Mouse (Mus musculus): Measurements from ENCODE around the gene Olfr1216. TPM values are rescaled to one million over a fixed set of nuclear protein-coding genes. Genes with fewer than 3 reads are reported as not detected.
"Not testable (repeated sequence)": the region's sequence is repeated elsewhere in the genome, so short reads cannot be mapped to it uniquely, and the experiment has no call there.

The Olfr1216 gene
- polyA plus RNA-seq (2015; fragmentation: Nextera tagmentation; extraction: Ambion mirVana), result not detected in 2 replicates

DNA sequence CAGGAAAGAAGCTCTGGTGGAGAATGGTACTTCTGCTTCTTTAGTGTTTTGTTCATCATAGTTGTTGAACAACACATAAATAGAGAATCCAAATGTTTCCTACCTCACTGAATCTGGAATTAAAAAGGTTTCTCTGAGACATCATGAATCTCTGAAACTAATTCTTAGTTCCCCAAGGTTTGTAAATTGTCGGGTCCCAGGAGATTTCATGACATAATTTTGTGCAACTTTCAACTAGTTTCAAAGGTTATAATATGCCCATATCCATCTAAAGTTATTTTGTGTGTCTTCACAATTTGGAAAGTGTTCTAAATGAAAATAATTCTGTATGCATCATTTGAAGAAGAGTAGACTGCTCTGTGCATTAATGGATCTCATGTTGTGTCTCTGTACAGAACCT lies at the start of gene Olfr1216:
Gene Olfr1216 (minus strand): TSS at position 101 of the 400 bp plus-strand sequence.
- Histone ChIP-seq H3K36me3 (no peaks in the 10 kb centered on the region), H3K27ac (no peak within 1 kb of the TSS), H3K4me1 (no peaks in the 10 kb centered on the region), H3K27me3 (no peaks in the 10 kb centered on the region), H3K9me3 (no peaks in the 10 kb centered on the region), H3K4me3 (no peak within 1 kb of the TSS), H3K9ac (no peak within 1 kb of the TSS), H3K4me2 (replicated peaks) (no peak within 1 kb of the TSS)
- WGBS, result 82% methylated on average over 1 of the region's 1 CpGs
- no peak for ATAC-seq (ENCODE audit: low FRiP score, low read depth)

DNA sequence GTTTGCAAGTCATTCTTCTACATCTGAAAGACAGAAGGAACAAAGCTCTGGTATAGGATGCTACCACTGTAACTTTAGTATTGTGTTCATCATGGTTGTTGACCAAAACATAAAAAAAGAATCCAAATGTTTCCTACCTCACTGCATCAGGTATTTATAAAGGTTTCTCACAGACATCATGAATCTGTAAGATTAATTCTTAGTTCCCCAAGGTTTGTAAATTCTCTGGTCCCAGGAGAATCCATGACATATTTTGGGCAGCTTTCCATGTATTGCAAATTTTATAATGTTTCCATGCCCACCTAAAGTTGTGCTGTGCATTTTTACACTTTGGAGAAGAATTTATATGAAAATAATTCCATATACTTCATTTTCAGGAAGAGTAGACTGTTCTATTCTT lies 42.9 kb upstream of the Olfr1216 start, which contains the start of gene Olfr1218:
Gene Olfr1218 (minus strand): TSS at position 101 of the 400 bp plus-strand sequence.
- no peak within 1 kb of the TSS for H3K9ac ChIP-seq
- no peaks in the 10 kb centered on the region for H3K4me1 ChIP-seq
- H3K4me3 ChIP-seq, result no peak within 1 kb of the TSS
- ATAC-seq (ENCODE audit: low FRiP score, low read depth), result no peak
- H3K27me3 ChIP-seq, result no peaks in the 10 kb centered on the region
- H3K36me3 ChIP-seq, result no peaks in the 10 kb centered on the region
- no peak within 1 kb of the TSS for H3K4me2 ChIP-seq (replicated peaks)
- H3K9me3 ChIP-seq, result no peaks in the 10 kb centered on the region
- no peak within 1 kb of the TSS for H3K27ac ChIP-seq

DNA sequence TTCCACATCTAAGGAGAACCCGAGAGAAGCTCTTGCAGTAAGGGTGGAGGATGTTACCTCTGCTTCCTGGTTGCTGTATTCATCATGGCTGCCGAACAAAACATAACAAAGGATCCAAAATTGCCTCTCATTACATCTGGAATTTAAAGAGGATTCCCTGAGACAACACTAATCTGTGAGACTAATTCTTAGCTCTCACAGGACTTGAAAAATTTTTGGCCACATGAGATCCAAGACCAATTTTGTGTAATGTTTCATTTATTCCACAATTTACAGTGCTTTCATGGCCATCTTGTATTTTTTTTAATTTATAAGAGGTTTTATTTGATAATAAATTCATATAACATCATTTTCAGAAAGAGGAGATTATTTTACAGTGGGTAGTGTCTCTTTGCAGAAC lies 13.8 kb upstream of the Olfr1216 start, which contains the start of gene Olfr1217:
Gene Olfr1217 (minus strand): TSS at position 101 of the 400 bp plus-strand sequence.
- Histone ChIP-seq H3K9me3 (no peaks in the 10 kb centered on the region), H3K4me3 (no peak within 1 kb of the TSS), H3K27me3 (no peaks in the 10 kb centered on the region), H3K27ac (no peak within 1 kb of the TSS), H3K9ac (no peak within 1 kb of the TSS), H3K36me3 (no peaks in the 10 kb centered on the region), H3K4me1 (no peaks in the 10 kb centered on the region), H3K4me2 (replicated peaks) (no peak within 1 kb of the TSS)
- no peak for ATAC-seq (ENCODE audit: low FRiP score, low read depth)
- WGBS, result 79% methylated on average over 2 of the region's 2 CpGs

DNA sequence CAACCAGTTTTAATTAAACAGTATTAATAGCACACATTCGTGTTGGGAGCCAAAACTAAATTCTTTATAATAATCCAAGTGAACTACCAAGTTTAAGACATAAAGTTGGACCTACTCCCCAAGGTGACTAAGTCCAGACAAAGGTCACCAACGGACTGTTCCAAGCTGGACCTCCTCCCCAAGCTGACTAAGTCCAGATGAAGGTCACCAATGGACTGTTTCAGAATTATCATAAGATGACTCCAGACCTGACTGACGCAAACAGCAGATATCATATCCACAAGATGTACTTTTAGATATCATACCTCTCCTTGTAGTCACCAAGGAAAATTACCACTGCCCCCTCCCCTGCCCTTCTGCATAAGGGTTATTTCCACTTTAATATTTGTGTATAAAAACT lies 3.3 kb upstream of the Olfr1216 start:
- not testable (repeated sequence) for H3K9ac ChIP-seq
- 82% methylated on average over 3 of the region's 3 CpGs for WGBS

DNA sequence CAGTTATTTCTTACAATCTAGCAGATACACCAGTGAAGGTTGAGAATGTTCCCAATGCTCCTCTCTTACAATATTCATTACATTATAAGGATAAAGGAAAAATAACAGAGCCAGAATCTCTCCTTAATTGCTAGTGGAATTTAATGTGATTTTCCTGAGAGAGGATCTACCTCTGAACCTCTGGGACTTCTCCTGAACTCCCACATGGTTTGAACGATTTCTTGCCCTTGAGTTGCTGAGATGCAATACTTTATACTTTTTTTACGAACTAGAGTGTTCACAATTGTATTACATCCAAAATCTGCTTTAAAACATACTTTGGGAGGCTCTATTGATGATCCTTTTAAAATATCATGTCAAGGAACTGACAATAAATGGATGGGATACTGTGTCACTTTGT lies 11.3 kb downstream of the Olfr1216 start, which contains the start of gene Olfr1215:
Gene Olfr1215 (minus strand): TSS at position 101 of the 400 bp plus-strand sequence.
- no peak within 1 kb of the TSS for H3K4me2 ChIP-seq (replicated peaks)
- no peak for ATAC-seq (ENCODE audit: low FRiP score, low read depth)
- no peaks in the 10 kb centered on the region for H3K9me3 ChIP-seq
- no peaks in the 10 kb centered on the region for H3K36me3 ChIP-seq
- no peak within 1 kb of the TSS for H3K4me3 ChIP-seq
- H3K27ac ChIP-seq, result no peak within 1 kb of the TSS
- WGBS, result 79% methylated on average over 2 of the region's 2 CpGs
- no peaks in the 10 kb centered on the region for H3K4me1 ChIP-seq
- H3K27me3 ChIP-seq, result no peaks in the 10 kb centered on the region
- H3K9ac ChIP-seq, result no peak within 1 kb of the TSS

More for the DNA sequence above, 3.3 kb upstream of the Olfr1216 start:
- not testable (repeated sequence) for H3K27ac ChIP-seq; H3K4me2 ChIP-seq (replicated peaks); H3K9me3 ChIP-seq; H3K27me3 ChIP-seq; H3K4me1 ChIP-seq; ATAC-seq (ENCODE audit: low FRiP score, low read depth); H3K4me3 ChIP-seq; H3K36me3 ChIP-seq

DNA sequence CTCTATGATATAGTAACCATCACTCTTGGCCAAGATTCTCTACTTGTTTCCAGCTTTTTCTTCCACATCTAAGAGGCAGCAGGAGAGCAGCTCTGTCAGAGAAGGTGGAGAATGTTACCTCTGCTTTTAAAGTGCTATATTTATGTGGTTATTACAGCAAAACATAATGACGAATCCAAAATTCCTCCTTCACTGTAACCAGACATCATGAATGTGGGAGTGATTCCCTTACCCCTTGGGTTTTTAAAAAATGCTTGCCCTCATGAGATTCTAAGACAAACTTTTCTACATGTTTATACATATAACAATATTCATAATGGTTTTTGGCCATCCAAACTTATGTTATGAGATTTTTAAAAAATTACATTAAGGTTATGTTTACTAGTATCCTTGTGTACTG lies 25.6 kb downstream of the Olfr1216 start, which contains the start of gene Olfr1214:
Gene Olfr1214 (minus strand): TSS at position 101 of the 400 bp plus-strand sequence.
- Histone ChIP-seq H3K4me3 (no peak within 1 kb of the TSS), H3K27me3 (no peaks in the 10 kb centered on the region), H3K36me3 (no peaks in the 10 kb centered on the region), H3K9me3 (no peaks in the 10 kb centered on the region), H3K4me2 (replicated peaks) (no peak within 1 kb of the TSS), H3K27ac (no peak within 1 kb of the TSS), H3K4me1 (no peaks in the 10 kb centered on the region), H3K9ac (no peak within 1 kb of the TSS)
- no peak for ATAC-seq (ENCODE audit: low FRiP score, low read depth)
- WGBS, result 80% methylated on average over 1 of the region's 1 CpGs

DNA sequence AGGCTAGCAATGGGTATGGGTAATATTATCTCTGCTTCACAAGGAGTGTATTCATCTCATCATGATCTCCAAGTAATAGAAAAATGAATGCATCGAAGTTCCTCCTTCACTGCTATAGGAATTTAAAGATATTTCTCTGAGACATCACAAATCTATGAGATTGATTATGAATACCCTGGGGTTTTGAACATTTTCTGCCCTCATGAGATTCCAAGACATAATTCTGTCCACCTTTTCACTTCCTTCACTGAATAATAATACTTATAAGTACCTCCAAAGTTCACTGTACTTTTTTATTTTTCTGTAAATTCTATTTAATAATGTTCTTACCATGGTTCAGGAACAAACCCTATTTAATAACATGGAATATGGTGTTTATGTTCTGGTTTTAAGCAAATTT lies 38.0 kb downstream of the Olfr1216 start, which contains the start of gene Gm13762:
Gene Gm13762 (minus strand): TSS at position 101 of the 400 bp plus-strand sequence.
- no peak within 1 kb of the TSS for H3K4me2 ChIP-seq (replicated peaks)
- no peaks in the 10 kb centered on the region for H3K4me1 ChIP-seq
- no peaks in the 10 kb centered on the region for H3K9me3 ChIP-seq
- no peaks in the 10 kb centered on the region for H3K36me3 ChIP-seq
- 77% methylated on average over 1 of the region's 1 CpGs for WGBS
- no peaks in the 10 kb centered on the region for H3K27me3 ChIP-seq
- no peak for ATAC-seq (ENCODE audit: low FRiP score, low read depth)
- no peak within 1 kb of the TSS for H3K27ac ChIP-seq
- no peak within 1 kb of the TSS for H3K4me3 ChIP-seq
- no peak within 1 kb of the TSS for H3K9ac ChIP-seq

Other genes starting within 250 kb of the Olfr1216 start
- not detected in 2 replicates for gene Olfr1200, start 247.9 kb downstream of the Olfr1216 start, polyA plus RNA-seq (2015; fragmentation: Nextera tagmentation; extraction: Ambion mirVana)
- gene Olfr1201, start 225.3 kb downstream of the Olfr1216 start, polyA plus RNA-seq (2015; fragmentation: Nextera tagmentation; extraction: Ambion mirVana), result not detected in 2 replicates
- 0.04 TPM in 1 of 2 replicates, not detected in the other for gene Olfr1202, start 203.8 kb downstream of the Olfr1216 start, polyA plus RNA-seq (2015; fragmentation: Nextera tagmentation; extraction: Ambion mirVana)
- not detected in 2 replicates for gene Olfr1205, start 188.6 kb downstream of the Olfr1216 start, polyA plus RNA-seq (2015; fragmentation: Nextera tagmentation; extraction: Ambion mirVana)
- gene Olfr1204, start 169.0 kb downstream of the Olfr1216 start, polyA plus RNA-seq (2015; fragmentation: Nextera tagmentation; extraction: Ambion mirVana), result not detected in 2 replicates
- not detected in 2 replicates for gene Olfr1206, start 155.1 kb downstream of the Olfr1216 start, polyA plus RNA-seq (2015; fragmentation: Nextera tagmentation; extraction: Ambion mirVana)
- not detected in 2 replicates for gene Olfr1208, start 116.0 kb downstream of the Olfr1216 start, polyA plus RNA-seq (2015; fragmentation: Nextera tagmentation; extraction: Ambion mirVana)
- not detected in 2 replicates for gene Olfr1209, start 103.2 kb downstream of the Olfr1216 start, polyA plus RNA-seq (2015; fragmentation: Nextera tagmentation; extraction: Ambion mirVana)
- gene Olfr1211, start 80.2 kb downstream of the Olfr1216 start, polyA plus RNA-seq (2015; fragmentation: Nextera tagmentation; extraction: Ambion mirVana), result not detected in 2 replicates
- gene Olfr1212, start 64.4 kb downstream of the Olfr1216 start, polyA plus RNA-seq (2015; fragmentation: Nextera tagmentation; extraction: Ambion mirVana), result not detected in 2 replicates
- gene Gm13762, start 38.1 kb downstream of the Olfr1216 start, polyA plus RNA-seq (2015; fragmentation: Nextera tagmentation; extraction: Ambion mirVana), result not detected in 2 replicates
- not detected in 2 replicates for gene Olfr1214, start 25.7 kb downstream of the Olfr1216 start, polyA plus RNA-seq (2015; fragmentation: Nextera tagmentation; extraction: Ambion mirVana)
- gene Olfr1215, start 11.4 kb downstream of the Olfr1216 start, polyA plus RNA-seq (2015; fragmentation: Nextera tagmentation; extraction: Ambion mirVana), result not detected in 2 replicates
- not detected in 2 replicates for gene Olfr1217, start 13.7 kb upstream of the Olfr1216 start, polyA plus RNA-seq (2015; fragmentation: Nextera tagmentation; extraction: Ambion mirVana)
- not detected in 2 replicates for gene Olfr1218, start 42.8 kb upstream of the Olfr1216 start, polyA plus RNA-seq (2015; fragmentation: Nextera tagmentation; extraction: Ambion mirVana)
- gene Olfr1219, start 65.2 kb upstream of the Olfr1216 start, polyA plus RNA-seq (2015; fragmentation: Nextera tagmentation; extraction: Ambion mirVana), result not detected in 2 replicates
- gene Olfr1220, start 88.5 kb upstream of the Olfr1216 start, polyA plus RNA-seq (2015; fragmentation: Nextera tagmentation; extraction: Ambion mirVana), result not detected in 2 replicates
- gene Olfr1221, start 98.9 kb upstream of the Olfr1216 start, polyA plus RNA-seq (2015; fragmentation: Nextera tagmentation; extraction: Ambion mirVana), result not detected in 2 replicates
- gene Olfr1222, start 114.7 kb upstream of the Olfr1216 start, polyA plus RNA-seq (2015; fragmentation: Nextera tagmentation; extraction: Ambion mirVana), result not detected in 2 replicates
- gene Olfr1223, start 133.2 kb upstream of the Olfr1216 start, polyA plus RNA-seq (2015; fragmentation: Nextera tagmentation; extraction: Ambion mirVana), result not detected in 2 replicates
- not detected in 2 replicates for gene Olfr1224-ps1, start 145.8 kb upstream of the Olfr1216 start, polyA plus RNA-seq (2015; fragmentation: Nextera tagmentation; extraction: Ambion mirVana)
- not detected in 2 replicates for gene Olfr1225, start 156.3 kb upstream of the Olfr1216 start, polyA plus RNA-seq (2015; fragmentation: Nextera tagmentation; extraction: Ambion mirVana)
- not detected in 2 replicates for gene Olfr1226, start 181.7 kb upstream of the Olfr1216 start, polyA plus RNA-seq (2015; fragmentation: Nextera tagmentation; extraction: Ambion mirVana)
- not detected in 2 replicates for gene Olfr1228, start 235.7 kb upstream of the Olfr1216 start, polyA plus RNA-seq (2015; fragmentation: Nextera tagmentation; extraction: Ambion mirVana)

Data from limb, embryonic 13.5 days (tissue).